Mouse (Mus musculus) MEL (cell line): ENCODE measurements around the gene Lrrk1. TPM values are rescaled to one million over a fixed set of nuclear protein-coding genes. Genes with fewer than 3 reads are reported as not detected.

Source experiments
- DNase-seq: peaks from one replicate; pipeline ENCODE4 v3.0.0; 2011; ENCODE audit warnings: low read depth, low spot score
- H3K27ac ChIP-seq: 2 replicates; pipeline ENCODE4 v1.5.1; 2012; ENCODE audit warnings: low read depth, mild to moderate bottlenecking, control low read depth, low read length, moderate library complexity; ENCODE audit not compliant: control insufficient read depth
- H3K27me3 ChIP-seq, 2 experiments: fragments of 150-350 bp in 1 of 2; sonication (generic) in 1 of 2; 2 replicates each; pipeline ENCODE4 v1.6.1; 2012; ENCODE audit warnings: low read length in 2 of 2, mild to moderate bottlenecking in 2 of 2, improper control_type of control experiment in 1 of 2, moderate library complexity in 1 of 2; ENCODE audit not compliant: insufficient read depth in 2 of 2, control insufficient read depth in 1 of 2
- H3K36me3 ChIP-seq, 2 experiments: 2 replicates each; pipeline ENCODE4 v1.6.1; 2012 to 2014; ENCODE audit warnings: low read length in 2 of 2, improper control_type of control experiment in 1 of 2, inconsistent platforms in 1 of 2, mild to moderate bottlenecking in 1 of 2; ENCODE audit not compliant: insufficient read depth in 2 of 2, control insufficient read depth in 1 of 2
- H3K4me1 ChIP-seq, 2 experiments: fragments of 150-350 bp in 1 of 2; sonication (generic) in 1 of 2; 2 replicates each; pipeline ENCODE4 v1.6.1; 2012; ENCODE audit warnings: low read length in 2 of 2, improper control_type of control experiment in 1 of 2, mild to moderate bottlenecking in 1 of 2; ENCODE audit not compliant: insufficient read depth in 2 of 2, control insufficient read depth in 1 of 2
- H3K4me3 ChIP-seq, 2 experiments: fragments of 150-350 bp in 1 of 2; sonication (generic) in 1 of 2; 2 replicates each; pipeline ENCODE4 v1.5.1; 2012; ENCODE audit warnings: low read depth in 2 of 2, low read length in 2 of 2, mild to moderate bottlenecking in 2 of 2, moderate library complexity in 2 of 2, control low read depth in 1 of 2, improper control_type of control experiment in 1 of 2; ENCODE audit not compliant: control insufficient read depth in 1 of 2, insufficient read depth in 1 of 2
- H3K79me2 ChIP-seq: 2 replicates; pipeline ENCODE4 v1.6.1; 2012; ENCODE audit warnings: mild to moderate bottlenecking, low read length, moderate library complexity; ENCODE audit not compliant: control insufficient read depth, poor library complexity, insufficient read depth
- H3K9ac ChIP-seq: 2 replicates; pipeline ENCODE4 v1.6.1; 2012; ENCODE audit warnings: low read depth, mild to moderate bottlenecking, control low read depth, low read length, moderate library complexity; ENCODE audit not compliant: control insufficient read depth, poor library complexity, severe bottlenecking
- H3K9me3 ChIP-seq: fragments of 150-350 bp; sonication (generic); replicated peaks from 2 replicates; pipeline ENCODE4 v1.6.1; 2012; ENCODE audit warnings: mild to moderate bottlenecking, low read length, improper control_type of control experiment, moderate library complexity; ENCODE audit not compliant: insufficient read depth
- BHLHE40 ChIP-seq: IDR thresholded peaks from 2 replicates; pipeline ENCODE4 v1.6.1; 2012; ENCODE audit warnings: low read depth, mild to moderate bottlenecking, inconsistent platforms, low read length, improper control_type of control experiment, borderline replicate concordance
- CTCF ChIP-seq, 3 experiments: IDR thresholded peaks in 2 of 3; conservative IDR thresholded peaks in 1 of 3; 2 replicates each; pipeline ENCODE4 v1.5.1; 2011 to 2012; ENCODE audit warnings: low read length in 3 of 3, low read depth in 2 of 3, mild to moderate bottlenecking in 2 of 3, improper control_type of control experiment in 1 of 3, inconsistent platforms in 1 of 3, mixed read lengths in 1 of 3, moderate library complexity in 1 of 3; ENCODE audit not compliant: control insufficient read depth in 1 of 3, insufficient read depth in 1 of 3, poor library complexity in 1 of 3, severe bottlenecking in 1 of 3
- GATA1 ChIP-seq: IDR thresholded peaks from 2 replicates; pipeline ENCODE4 v1.6.1; 2011; ENCODE audit warnings: low read depth, low read length, improper control_type of control experiment
- HCFC1 ChIP-seq: IDR thresholded peaks from 2 replicates; pipeline ENCODE4 v1.6.1; 2012; ENCODE audit warnings: low read depth, mild to moderate bottlenecking, inconsistent platforms, low read length, improper control_type of control experiment, moderate library complexity
- JUND ChIP-seq: IDR thresholded peaks from 2 replicates; pipeline ENCODE4 v1.6.1; 2011; ENCODE audit warnings: low read depth, mild to moderate bottlenecking, improper control_type of control experiment, low read length
- KAT2A ChIP-seq: conservative IDR thresholded peaks from 2 replicates; pipeline ENCODE4 v1.6.1; 2012; ENCODE audit warnings: low read depth, low read length, improper control_type of control experiment, inconsistent platforms
- MXI1 ChIP-seq: IDR thresholded peaks from 2 replicates; pipeline ENCODE4 v1.6.1; 2011; ENCODE audit warnings: mild to moderate bottlenecking, low read depth, low read length, improper control_type of control experiment
- MYB ChIP-seq: IDR thresholded peaks from 2 replicates; pipeline ENCODE4 v1.6.1; 2011; ENCODE audit warnings: mild to moderate bottlenecking, low read depth, low read length, improper control_type of control experiment
- NRF1 ChIP-seq: IDR thresholded peaks from 2 replicates; pipeline ENCODE4 v1.6.1; 2014; ENCODE audit warnings: low read depth, mild to moderate bottlenecking, inconsistent platforms, low read length, improper control_type of control experiment, moderate library complexity; ENCODE audit not compliant: poor library complexity, insufficient read depth, severe bottlenecking
- POLR2A ChIP-seq, 2 experiments: IDR thresholded peaks; 2 replicates each; pipeline ENCODE4 v1.6.1; 2011 to 2012; ENCODE audit warnings: low read length in 2 of 2, mild to moderate bottlenecking in 2 of 2, control low read depth in 1 of 2, improper control_type of control experiment in 1 of 2, low read depth in 1 of 2, moderate library complexity in 1 of 2; ENCODE audit not compliant: control insufficient read depth in 1 of 2, insufficient read depth in 1 of 2, poor library complexity in 1 of 2
- POLR2AphosphoS5 ChIP-seq: IDR thresholded peaks from 2 replicates; pipeline ENCODE4 v1.6.1; 2012; ENCODE audit warnings: low read depth, borderline replicate concordance, mild to moderate bottlenecking, inconsistent platforms, low read length, moderate library complexity, mixed read lengths
- SIN3A ChIP-seq: IDR thresholded peaks from 2 replicates; pipeline ENCODE4 v1.6.1; 2012; ENCODE audit warnings: low read length, improper control_type of control experiment, inconsistent platforms
- SMC3 ChIP-seq: IDR thresholded peaks from 2 replicates; pipeline ENCODE4 v1.6.1; 2011; ENCODE audit warnings: low read depth, low read length, improper control_type of control experiment
- TBP ChIP-seq: IDR thresholded peaks from 2 replicates; pipeline ENCODE4 v1.8.0; 2011; ENCODE audit warnings: low read depth, low read length, improper control_type of control experiment
- UBTF ChIP-seq: IDR thresholded peaks from 2 replicates; pipeline ENCODE4 v1.6.1; 2012; ENCODE audit warnings: low read depth, mild to moderate bottlenecking, inconsistent platforms, low read length, improper control_type of control experiment, moderate library complexity, borderline replicate concordance; ENCODE audit not compliant: insufficient read depth
- USF1 ChIP-seq: IDR thresholded peaks from 2 replicates; pipeline ENCODE4 v1.6.1; 2014; ENCODE audit warnings: low read depth, mild to moderate bottlenecking, inconsistent platforms, low read length, improper control_type of control experiment, moderate library complexity
- ZMIZ1 ChIP-seq: IDR thresholded peaks from 2 replicates; pipeline ENCODE4 v1.6.1; 2012; ENCODE audit warnings: low read depth, mild to moderate bottlenecking, inconsistent platforms, low read length, improper control_type of control experiment, moderate library complexity
- ZNF384 ChIP-seq: IDR thresholded peaks from 2 replicates; pipeline ENCODE4 v1.6.1; 2012; ENCODE audit warnings: low read depth, mild to moderate bottlenecking, inconsistent platforms, low read length, improper control_type of control experiment
- polyA plus RNA-seq, 2 experiments: library from polyadenylated mRNA; stranded (reverse) in 1 of 2; unstranded in 1 of 2; fragments of >175 nt in 1 of 2; fragments of >200 nt in 1 of 2; gene quantifications; 2 replicates each; pipeline versions ENCODE4 v1.2.1 to v1.2.4; 2012; ENCODE audit warnings: low replicate concordance in 2 of 2, low read depth in 1 of 2; ENCODE audit not compliant: insufficient read length in 2 of 2, insufficient read depth in 1 of 2, missing spikeins in 1 of 2
- total RNA-seq: library from RNA; depleted of rRNA; stranded (reverse); fragments of 300-350 nt; gene quantifications from 2 replicates; pipeline ENCODE4 v1.2.3, GENCODE M21; 2012

Gene Lrrk1
- total and polyA plus RNA-seq, 3 experiments, result 9.1 to 19.1 TPM; not detected in 1

GRCm38 (mm10) chr7:66375736-66376135, 12.4 kb downstream of the Lrrk1 start:
- H3K27ac ChIP-seq, result no peak overlapping the region
- 0 out of 2 replicates have a peak, but pooled peaks cover 2% of the 10 kb centered on the region for H3K79me2 ChIP-seq
- no peaks in the 10 kb centered on the region for H3K9me3 ChIP-seq
- H3K9ac ChIP-seq, result no peak overlapping the region
- DNase-seq, result no peak
- no peak overlapping the region for H3K4me3 ChIP-seq
- no peaks in the 10 kb centered on the region for H3K4me1 ChIP-seq
- no peaks in the 10 kb centered on the region for H3K27me3 ChIP-seq
- TF ChIP-seq UBTF (no peak), SIN3A (no peak), POLR2AphosphoS5 (no peak), NRF1 (no peak), TBP (no peak), KAT2A (no peak), GATA1 (no peak), MYB (no peak), HCFC1 (no peak), BHLHE40 (no peak), ZMIZ1 (no peak), SMC3 (no peak), CTCF (IDR thresholded peaks at IDR 0.05 in 2 of 3, conservative IDR thresholded peaks at IDR 0.05 in 1 of 3; ENCODE audit: control insufficient read depth in 1 of 3, insufficient read depth in 1 of 3, low read depth in 2 of 3, low read length in 3 of 3, poor library complexity in 1 of 3, severe bottlenecking in 1 of 3) (no peak), USF1 (no peak), ZNF384 (no peak)
- H3K36me3 ChIP-seq, result no peaks in the 10 kb centered on the region; a peak in 1 of 4 replicates

DNA sequence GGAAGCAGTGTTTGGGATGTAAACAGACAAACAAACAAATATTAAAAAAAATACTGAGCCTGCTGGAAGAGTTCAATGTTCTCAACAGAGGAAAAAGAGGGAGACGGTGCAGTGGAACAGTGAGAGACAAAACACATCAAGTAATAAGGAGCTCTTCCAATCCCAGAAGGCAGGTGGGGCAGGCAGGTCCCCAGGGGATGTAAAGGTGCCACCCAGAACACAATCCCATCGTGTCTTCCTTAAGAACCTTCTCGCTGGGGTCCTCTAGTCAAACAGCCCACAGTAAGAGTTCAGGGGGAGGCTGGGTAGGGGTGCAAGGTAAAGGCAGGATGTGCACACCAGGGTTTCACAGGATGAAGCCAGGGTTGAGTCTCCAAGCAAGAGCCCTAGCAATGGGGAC, 14.8 kb downstream of the Lrrk1 start:
- no peaks in the 10 kb centered on the region for H3K4me1 ChIP-seq
- no peak overlapping the region for H3K9ac ChIP-seq
- DNase-seq, result no peak
- no peak overlapping the region for H3K27ac ChIP-seq
- no peaks in the 10 kb centered on the region for H3K9me3 ChIP-seq
- TF ChIP-seq MYB, result no peak
- no peak for TF ChIP-seq TBP
- no peak for TF ChIP-seq POLR2A (IDR thresholded peaks at IDR 0.05; ENCODE audit: control insufficient read depth in 1 of 2, insufficient read depth in 1 of 2, low read depth in 1 of 2, low read length in 2 of 2, poor library complexity in 1 of 2)
- TF ChIP-seq CTCF (IDR thresholded peaks at IDR 0.05 in 2 of 3, conservative IDR thresholded peaks at IDR 0.05 in 1 of 3; ENCODE audit: control insufficient read depth in 1 of 3, insufficient read depth in 1 of 3, low read depth in 2 of 3, low read length in 3 of 3, poor library complexity in 1 of 3, severe bottlenecking in 1 of 3), result no peak
- no peak for TF ChIP-seq JUND
- no peak for TF ChIP-seq SMC3
- TF ChIP-seq MXI1, result no peak
- H3K4me3 ChIP-seq, result no peak overlapping the region
- 0 out of 4 replicates have a peak, but pooled peaks cover 0 to 3% of the 10 kb centered on the region in 2 experiments for H3K36me3 ChIP-seq
- H3K27me3 ChIP-seq, result no peaks in the 10 kb centered on the region
- H3K79me2 ChIP-seq, result 0 out of 2 replicates have a peak, but pooled peaks cover 2% of the 10 kb centered on the region
